Mouse (Mus musculus) lung, adult 2 months (tissue): Measurements from ENCODE around the gene A030005K14Rik. TPM values are rescaled to one million over a fixed set of nuclear protein-coding genes. Genes with fewer than 3 reads are reported as not detected.

Experiments
- DNase-seq: peaks from one replicate; pipeline ENCODE4 v3.0.0; 2022
- H3K4me1 ChIP-seq: fragments of 200-500 bp; 2 replicates; pipeline ENCODE4 v1.6.1; 2011; ENCODE audit warnings: low read length; ENCODE audit not compliant: control insufficient read depth, insufficient read depth
- H3K4me3 ChIP-seq: fragments of 200-500 bp; replicated peaks from 2 replicates; pipeline ENCODE3; 2011; ENCODE audit warnings: low read depth, mild to moderate bottlenecking, control low read depth, low read length; ENCODE audit errors: extremely low read depth
- CTCF ChIP-seq: fragments of 200-500 bp; IDR thresholded peaks from 2 replicates; pipeline ENCODE4 v1.5.1; 2011; ENCODE audit warnings: mild to moderate bottlenecking, low read length, control low read depth; ENCODE audit not compliant: insufficient read depth
- POLR2A ChIP-seq: fragments of 200-500 bp; IDR thresholded peaks from 2 replicates; pipeline ENCODE4 v1.6.1; 2011; ENCODE audit warnings: low read depth, mild to moderate bottlenecking, control low read depth, low read length, borderline replicate concordance; ENCODE audit errors: extremely low read depth
- WGBS: fragments of 180-500 bp; shearing (Covaris S2); methylation state at CpG from one replicate; pipeline ENCODE4 v1.1.7; 2018; 5-methylcytosine and 5-hydroxymethylcytosine counted together
- polyA plus RNA-seq: library from polyadenylated mRNA; depleted of rRNA; stranded (reverse); fragments of >200 nt; gene quantifications from 2 replicates; pipeline ENCODE4 v1.2.3, GENCODE M21; 2012; rRNA removed

Gene A030005K14Rik
- polyA plus RNA-seq, result not detected in 2 replicates

- TF ChIP-seq POLR2A (no peak), CTCF (no peak)
- 72% methylated on average over 9 of the region's 9 CpGs for WGBS
Observed at GRCm38 (mm10) chr1:83059278-83059677, at the start of gene A030005K14Rik. Gene A030005K14Rik, minus strand, starts transcription at chr1:83059378.

GRCm38 (mm10) chr1:83107410-83107978 is 48.3 kb upstream of the A030005K14Rik start:
- DNase-seq, result no peak
- no peak overlapping the region for H3K4me3 ChIP-seq
- WGBS, result 74% methylated on average over 5 of the region's 5 CpGs
- TF ChIP-seq CTCF (no peak), POLR2A (no peak)
- H3K4me1 ChIP-seq, result no peaks in the 10 kb centered on the region

More at GRCm38 (mm10) chr1:83059278-83059677, at the start of gene A030005K14Rik:
- H3K4me3 ChIP-seq, result no peak within 1 kb of the TSS
- H3K4me1 ChIP-seq, result peaks cover 6% of the 10 kb centered on the region; the same call in 1 of the 2 replicates
- no peak for DNase-seq

DNA sequence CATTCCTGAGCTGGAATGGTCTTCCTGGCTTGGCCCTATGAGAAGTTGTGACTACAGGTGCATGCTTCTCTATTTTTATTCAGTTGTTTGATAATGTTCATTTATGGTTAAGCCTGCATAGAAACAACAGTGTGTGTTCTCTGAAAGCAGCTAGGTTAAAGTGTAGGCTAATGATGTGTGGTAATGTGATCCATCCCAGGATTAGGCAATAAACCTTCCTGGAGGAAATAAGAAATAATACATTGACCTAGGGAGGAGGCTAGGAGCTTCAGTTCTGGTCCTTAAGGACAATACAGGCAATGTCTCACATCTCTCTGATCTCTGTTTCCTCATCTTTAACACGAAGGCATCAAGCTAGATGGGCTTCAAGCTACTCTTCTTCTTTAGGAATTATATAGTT is 46.3 kb upstream of the A030005K14Rik start:
- Histone ChIP-seq H3K4me3 (no peak overlapping the region), H3K4me1 (no peaks in the 10 kb centered on the region)
- DNase-seq, result no peak
- WGBS, result 61% methylated on average over 1 of the region's 1 CpGs
- TF ChIP-seq CTCF, result no peak
- no peak for TF ChIP-seq POLR2A

DNA sequence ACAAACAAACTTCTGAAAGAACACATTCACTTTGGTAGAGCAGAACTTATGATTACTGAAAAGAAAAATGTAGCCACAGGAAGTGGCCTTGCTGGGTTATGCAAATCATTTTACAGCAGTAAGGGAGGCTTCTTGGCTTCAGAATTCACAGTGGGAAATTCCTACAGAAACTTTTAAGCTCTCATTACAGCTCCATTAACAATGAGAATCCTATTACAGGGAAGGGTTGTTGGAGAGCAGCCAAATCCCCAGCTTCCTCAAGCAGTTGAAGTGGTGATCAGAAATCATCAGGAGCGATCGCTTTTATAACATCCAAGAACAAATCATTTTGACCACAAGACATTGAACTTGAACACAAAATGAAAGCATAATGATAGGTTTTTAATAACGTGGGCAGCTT is 42.7 kb upstream of the A030005K14Rik start:
- Histone ChIP-seq H3K4me3 (no peak overlapping the region), H3K4me1 (no peaks in the 10 kb centered on the region; the same call in 1 of the 2 replicates)
- TF ChIP-seq POLR2A (no peak), CTCF (no peak)
- DNase-seq, result no peak
- WGBS, result 27% methylated on average over 3 of the region's 3 CpGs

DNA sequence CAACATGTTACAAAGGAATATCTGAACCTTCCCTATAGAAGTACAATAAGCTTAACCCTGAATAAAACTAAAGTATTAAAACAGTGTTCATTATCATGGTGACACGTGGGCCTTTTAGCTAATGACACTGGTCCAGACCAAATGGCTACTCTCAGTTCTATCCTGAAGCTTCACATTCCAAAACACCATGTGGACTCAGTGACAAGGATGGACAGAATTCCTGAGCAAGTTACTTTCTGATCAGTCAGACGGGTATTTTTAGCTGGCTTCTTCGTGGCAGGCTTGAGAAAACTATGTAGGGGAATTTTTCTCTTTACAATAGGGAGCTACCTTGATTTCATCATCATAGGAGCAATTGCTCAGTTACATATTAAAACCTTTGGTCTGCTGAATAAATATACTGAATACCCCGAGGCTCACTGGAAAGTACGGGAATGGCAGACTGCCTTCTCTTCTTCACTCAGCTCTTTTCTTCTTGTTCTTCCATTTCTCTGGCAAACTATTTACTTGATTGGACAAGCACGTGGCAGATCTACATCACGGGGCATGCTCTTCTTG is 40.5 kb upstream of the A030005K14Rik start:
- no peak for DNase-seq
- no peak overlapping the region for H3K4me3 ChIP-seq
- no peak for TF ChIP-seq CTCF
- TF ChIP-seq POLR2A, result no peak
- WGBS, result 60% methylated on average over 7 of the region's 7 CpGs
- H3K4me1 ChIP-seq, result no peaks in the 10 kb centered on the region; the same call in 1 of the 2 replicates

- WGBS, result 76% methylated on average over 2 of the region's 2 CpGs
- DNase-seq, result no peak
- no peak overlapping the region for H3K4me3 ChIP-seq
- no peak for TF ChIP-seq CTCF
- H3K4me1 ChIP-seq, result no peaks in the 10 kb centered on the region; the same call in 1 of the 2 replicates
Observed at GRCm38 (mm10) chr1:83099160-83099559, 40.0 kb upstream of the A030005K14Rik start.

DNA sequence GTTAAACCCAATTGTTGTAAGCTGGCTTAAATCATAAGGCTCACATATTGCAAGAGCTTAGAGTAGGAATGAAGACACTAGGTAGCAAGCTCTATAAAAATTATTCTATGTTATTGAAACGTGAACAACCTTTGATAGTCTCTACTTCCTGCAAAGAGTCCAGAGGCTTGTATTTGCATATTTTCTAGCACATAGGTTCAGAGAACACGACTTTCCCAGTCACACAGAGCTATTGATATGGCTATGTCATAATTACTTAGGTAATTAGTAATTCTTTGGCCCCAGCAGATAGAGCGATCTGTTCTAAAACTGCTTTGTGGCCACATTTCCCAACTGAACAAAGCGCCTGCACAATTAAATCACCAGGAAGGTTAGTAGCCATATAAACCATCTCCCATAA is 37.8 kb upstream of the A030005K14Rik start:
- no peak overlapping the region for H3K4me3 ChIP-seq
- WGBS, result 80% methylated on average over 4 of the region's 4 CpGs
- no peaks in the 10 kb centered on the region; the same call in 1 of the 2 replicates for H3K4me1 ChIP-seq
- no peak for DNase-seq
- no peak for TF ChIP-seq POLR2A
- TF ChIP-seq CTCF, result no peak

DNA sequence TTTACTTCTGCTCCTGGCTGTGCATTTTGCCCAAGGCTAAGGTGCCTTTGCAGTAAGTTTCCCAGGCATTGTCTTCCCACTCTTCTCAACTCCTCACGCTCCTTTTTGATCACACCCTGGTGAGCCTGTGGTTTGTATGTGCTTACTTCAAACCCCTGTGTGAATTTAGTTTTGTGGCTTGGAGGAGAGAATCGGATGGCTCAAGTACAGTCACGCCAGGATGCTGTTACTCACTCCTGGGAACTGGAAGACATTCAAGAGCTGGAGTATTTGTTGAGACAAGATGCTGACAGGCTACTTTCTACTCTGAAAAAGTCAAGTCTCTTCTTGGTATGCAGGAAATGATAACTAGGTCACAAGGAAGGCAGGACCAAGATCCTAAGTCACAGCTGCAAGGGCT is 32.1 kb upstream of the A030005K14Rik start:
- TF ChIP-seq CTCF, result no peak
- TF ChIP-seq POLR2A, result no peak
- Histone ChIP-seq H3K4me3 (no peak overlapping the region), H3K4me1 (no peaks in the 10 kb centered on the region)
- 53% methylated on average over 3 of the region's 3 CpGs for WGBS
- no peak for DNase-seq

GRCm38 (mm10) chr1:83084790-83085189 is 25.6 kb upstream of the A030005K14Rik start:
- TF ChIP-seq CTCF, result no peak
- no peak for TF ChIP-seq POLR2A
- no peak for DNase-seq

DNA sequence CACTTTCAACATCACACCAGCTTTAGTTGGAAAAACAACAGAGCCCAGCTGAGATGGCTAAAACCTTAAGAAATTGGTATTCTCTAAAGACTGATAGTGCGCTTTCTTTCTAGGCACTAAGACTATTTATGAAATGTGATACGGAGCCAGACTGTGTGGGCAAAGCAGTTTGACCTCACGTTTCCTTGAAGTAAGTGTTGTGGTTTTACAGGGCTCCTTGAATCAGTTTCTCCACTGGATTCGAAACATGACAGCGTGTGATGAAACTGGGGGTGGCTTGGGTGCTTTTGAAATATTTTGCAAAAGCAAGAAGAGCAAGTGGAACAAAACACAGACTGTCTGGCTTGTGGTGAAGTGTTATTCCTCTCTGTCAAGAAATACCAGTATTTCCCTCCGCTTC is 17.8 kb upstream of the A030005K14Rik start:
- no peak for DNase-seq
- TF ChIP-seq CTCF, result no peak
- TF ChIP-seq POLR2A, result no peak
- WGBS, result 61% methylated on average over 6 of the region's 6 CpGs
- Histone ChIP-seq H3K4me3 (no peak overlapping the region), H3K4me1 (no peaks in the 10 kb centered on the region)

More at GRCm38 (mm10) chr1:83084790-83085189, 25.6 kb upstream of the A030005K14Rik start:
- WGBS, result 69% methylated on average over 2 of the region's 2 CpGs
- no peak overlapping the region for H3K4me3 ChIP-seq
- H3K4me1 ChIP-seq, result no peaks in the 10 kb centered on the region; the same call in 1 of the 2 replicates
